Mouse (Mus musculus) ES-Bruce4 (cell line): ENCODE measurements around the gene Slc38a7. TPM values are rescaled to one million over a fixed set of nuclear protein-coding genes. Genes with fewer than 3 reads are reported as not detected.
A peak's percentile ranks its signal among the peaks of the same experiment; 100 is the strongest.

Experiments
- H3K27ac ChIP-seq: 2 replicates; pipeline ENCODE4 v1.5.1; 2012; ENCODE audit warnings: low read length, inconsistent platforms; ENCODE audit not compliant: insufficient read depth
- H3K27me3 ChIP-seq: 2 replicates; pipeline ENCODE4 v1.6.1; 2012; ENCODE audit warnings: mild to moderate bottlenecking, low read length, inconsistent platforms; ENCODE audit not compliant: control insufficient read depth, poor library complexity, insufficient read depth, severe bottlenecking
- H3K36me3 ChIP-seq: 2 replicates; pipeline ENCODE4 v1.6.1; 2012; ENCODE audit warnings: inconsistent platforms, mild to moderate bottlenecking, low read length, moderate library complexity; ENCODE audit not compliant: control insufficient read depth, poor library complexity, insufficient read depth, severe bottlenecking
- H3K4me1 ChIP-seq: one replicate; pipeline ENCODE4 v1.8.1; 2011; ENCODE audit warnings: low read length; ENCODE audit not compliant: control insufficient read depth, insufficient read depth
- H3K4me3 ChIP-seq: 2 replicates; pipeline ENCODE4 v1.5.1; 2011; ENCODE audit warnings: low read depth, mild to moderate bottlenecking, low read length
- H3K9ac ChIP-seq: 2 replicates; pipeline ENCODE4 v1.6.1; 2012; ENCODE audit warnings: low read depth, mild to moderate bottlenecking, inconsistent platforms; ENCODE audit not compliant: poor library complexity, severe bottlenecking
- H3K9me3 ChIP-seq: replicated peaks from 2 replicates; pipeline ENCODE4 v1.6.1; 2012; ENCODE audit warnings: mild to moderate bottlenecking, low read length, inconsistent platforms; ENCODE audit not compliant: control insufficient read depth, poor library complexity, insufficient read depth, severe bottlenecking
- CTCF ChIP-seq: IDR thresholded peaks from one replicate; pipeline ENCODE4 v1.8.1; 2011; ENCODE audit warnings: low read depth, low read length
- EP300 ChIP-seq: IDR thresholded peaks from 2 replicates; pipeline ENCODE4 v1.6.1; 2011; ENCODE audit warnings: low read depth, low read length; ENCODE audit not compliant: insufficient read depth
- POLR2A ChIP-seq: IDR thresholded peaks from one replicate; pipeline ENCODE4 v1.8.1; 2011; ENCODE audit warnings: low read length; ENCODE audit not compliant: insufficient read depth
- polyA plus RNA-seq: library from polyadenylated mRNA; stranded (reverse); fragments of >200 nt; gene quantifications from 2 replicates; pipeline ENCODE4 v1.2.4, GENCODE M21; 2011; ENCODE audit warnings: low read depth; ENCODE audit not compliant: missing spikeins, insufficient read depth, insufficient read length

The Slc38a7 gene
- polyA plus RNA-seq, 1 experiment = 21.6 TPM

DNA sequence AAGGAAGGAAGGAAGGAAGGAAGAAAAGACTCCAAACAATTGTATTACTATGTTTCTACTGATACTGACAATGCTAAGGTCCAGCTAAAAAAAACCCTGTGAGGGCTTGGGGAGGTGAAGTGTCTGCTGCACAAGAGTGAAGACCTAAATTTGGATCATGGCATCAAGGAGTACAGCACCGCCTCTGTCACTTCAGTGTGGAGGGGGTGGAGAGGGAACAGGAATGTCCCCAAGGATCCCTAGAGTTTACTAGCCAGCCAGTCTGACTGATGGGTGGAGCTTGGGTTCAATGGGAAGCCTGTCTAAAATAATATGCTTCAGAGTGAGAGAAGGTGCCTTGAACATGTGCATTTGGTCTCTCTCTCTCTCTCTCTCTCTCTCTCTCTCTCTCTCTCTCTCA lies 35.1 kb downstream of the Slc38a7 start:
- peaks cover 13% of the 10 kb centered on the region for H3K4me1 ChIP-seq
- TF ChIP-seq CTCF = no peak
- no peak for TF ChIP-seq POLR2A
- H3K36me3 ChIP-seq = no peaks in the 10 kb centered on the region
- no peaks in the 10 kb centered on the region for H3K27me3 ChIP-seq
- H3K27ac ChIP-seq = peak overlapping the region; percentile 87
- H3K4me3 ChIP-seq = no peak overlapping the region
- H3K9ac ChIP-seq = no peak overlapping the region
- H3K9me3 ChIP-seq = no peaks in the 10 kb centered on the region

DNA sequence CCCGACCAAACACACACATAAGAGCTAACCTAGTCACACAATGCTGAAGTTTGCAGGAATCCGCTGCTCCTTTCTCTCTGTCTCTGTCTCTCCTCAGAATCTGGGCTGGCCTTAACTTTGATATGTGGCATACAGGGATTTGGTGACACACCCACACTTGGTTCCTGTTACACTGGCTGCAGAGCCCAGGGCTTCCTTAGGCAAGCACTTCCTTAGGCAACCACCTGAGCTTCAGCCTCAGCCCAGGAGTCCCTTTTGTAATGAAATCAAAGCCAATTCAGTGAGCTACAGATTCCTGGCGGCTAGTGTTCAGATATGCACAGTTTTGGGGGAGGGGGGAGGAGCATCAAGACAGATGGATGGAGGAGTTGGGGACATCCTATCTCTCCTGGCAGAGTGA lies 35.7 kb downstream of the Slc38a7 start:
- Histone ChIP-seq H3K9me3 (no peaks in the 10 kb centered on the region), H3K27me3 (no peaks in the 10 kb centered on the region), H3K9ac (no peak overlapping the region), H3K4me1 (peaks cover 13% of the 10 kb centered on the region), H3K27ac (peak overlapping the region; percentile 87), H3K4me3 (no peak overlapping the region), H3K36me3 (no peaks in the 10 kb centered on the region)
- TF ChIP-seq EP300 = peak; percentile 84
- TF ChIP-seq POLR2A = no peak
- TF ChIP-seq CTCF = no peak

DNA sequence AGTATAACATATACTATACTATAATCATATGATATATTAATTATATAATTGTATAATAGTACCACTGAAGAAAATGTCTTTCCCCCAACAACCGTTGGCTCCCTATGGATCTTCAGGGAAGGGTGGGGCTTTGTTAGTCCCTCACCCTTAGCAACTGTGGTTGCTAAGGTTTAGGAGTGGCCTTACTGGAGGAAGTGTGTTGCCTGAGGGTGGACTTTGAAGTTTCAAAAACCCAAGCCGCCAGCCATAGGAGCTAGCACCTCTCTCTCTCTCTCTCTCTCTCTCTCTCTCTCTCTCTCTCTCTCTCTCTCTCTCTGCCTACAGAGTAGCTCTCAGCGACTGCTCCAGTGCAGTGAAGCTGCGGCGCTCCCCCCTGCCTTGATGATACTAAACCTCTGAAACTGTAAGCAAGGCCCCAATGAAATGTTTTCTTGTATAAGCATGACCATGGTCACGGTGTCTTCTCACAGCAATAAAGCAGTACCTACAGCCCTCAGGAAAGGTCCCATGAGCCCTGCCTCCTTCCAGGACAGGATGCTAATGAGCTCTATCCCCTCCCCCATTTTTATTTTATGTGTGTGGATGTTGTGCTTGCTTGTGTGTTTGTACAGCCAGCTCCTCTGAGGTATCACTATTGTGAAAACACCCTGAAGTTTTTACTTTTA lies 37.2 kb downstream of the Slc38a7 start:
- peak overlapping the region; percentile 27; the same call in 1 of the 2 replicates for H3K4me3 ChIP-seq
- H3K27ac ChIP-seq = peak overlapping the region; percentile 81
- no peaks in the 10 kb centered on the region for H3K36me3 ChIP-seq
- H3K27me3 ChIP-seq = no peaks in the 10 kb centered on the region
- H3K4me1 ChIP-seq = peaks cover 13% of the 10 kb centered on the region
- TF ChIP-seq EP300 = no peak
- no peak overlapping the region for H3K9ac ChIP-seq
- H3K9me3 ChIP-seq = no peaks in the 10 kb centered on the region

DNA sequence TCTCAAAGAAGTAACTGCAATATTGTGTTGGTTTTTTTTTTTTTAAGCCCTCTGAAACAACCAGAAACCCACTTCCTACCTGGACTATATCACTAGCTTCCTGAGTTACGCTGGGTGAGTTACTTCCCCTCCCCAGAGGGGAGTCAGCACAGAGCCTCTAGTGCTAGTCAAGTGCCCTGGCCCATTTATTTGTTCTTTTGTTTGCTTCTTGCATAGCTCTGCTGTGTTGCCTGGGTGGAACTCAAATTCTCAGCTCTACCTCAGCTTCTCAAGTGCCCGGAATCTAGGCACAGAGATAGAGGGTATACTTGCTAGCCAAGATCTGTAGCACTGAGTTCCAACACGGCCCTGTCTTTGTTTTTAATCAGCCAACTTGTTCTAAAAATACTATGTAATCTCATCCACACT lies 43.2 kb downstream of the Slc38a7 start:
- no peaks in the 10 kb centered on the region for H3K4me1 ChIP-seq
- no peaks in the 10 kb centered on the region for H3K9me3 ChIP-seq
- H3K27ac ChIP-seq = no peak overlapping the region
- no peak for TF ChIP-seq CTCF
- no peak for TF ChIP-seq POLR2A
- no peak for TF ChIP-seq EP300
- H3K36me3 ChIP-seq = peaks cover 3% of the 10 kb centered on the region; the same call in 1 of the 2 replicates
- H3K27me3 ChIP-seq = no peaks in the 10 kb centered on the region
- H3K9ac ChIP-seq = no peak overlapping the region
- no peak overlapping the region for H3K4me3 ChIP-seq

DNA sequence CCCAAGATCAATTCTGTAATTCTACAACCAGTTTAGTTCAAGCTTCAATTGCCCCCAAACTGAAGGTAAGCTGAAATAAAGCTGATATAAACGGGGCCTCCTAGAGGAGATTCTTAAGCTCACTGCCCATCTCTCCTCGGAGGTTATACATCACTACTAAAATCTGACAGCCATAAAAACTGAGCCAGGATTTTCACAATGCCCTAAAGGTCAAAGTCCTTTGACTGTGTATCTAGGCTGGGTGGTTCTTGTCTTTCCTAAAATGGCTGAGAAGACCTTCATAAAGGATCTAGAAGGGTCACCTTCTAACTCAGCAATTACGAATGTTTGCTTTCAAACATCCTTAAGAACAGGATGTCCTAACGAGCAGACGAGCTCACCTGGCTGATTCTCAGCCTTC lies 44.2 kb downstream of the Slc38a7 start:
- no peak overlapping the region for H3K27ac ChIP-seq
- H3K36me3 ChIP-seq = peaks cover 11% of the 10 kb centered on the region
- TF ChIP-seq EP300 = no peak
- no peak for TF ChIP-seq POLR2A
- no peak for TF ChIP-seq CTCF

DNA sequence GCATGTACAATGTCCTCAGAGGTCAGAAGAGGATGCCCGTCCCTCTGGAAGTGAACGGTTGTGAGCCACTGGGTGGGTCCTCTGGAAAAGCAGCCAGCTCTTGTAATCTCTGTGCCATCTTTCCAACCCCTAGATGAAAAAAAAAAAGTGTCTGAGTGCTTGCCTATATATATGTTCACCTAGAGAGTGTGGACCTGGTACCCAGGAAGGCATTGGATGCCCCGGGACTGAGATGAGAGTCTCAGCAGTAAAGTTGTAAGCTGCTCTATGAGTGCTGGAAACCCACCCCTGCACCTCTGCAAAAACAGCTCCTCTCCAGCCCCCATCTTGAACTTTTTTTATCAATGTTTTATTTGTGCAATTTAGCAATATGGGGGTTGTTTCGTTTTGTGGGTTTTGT lies 44.7 kb downstream of the Slc38a7 start:
- no peak overlapping the region for H3K9ac ChIP-seq
- H3K4me1 ChIP-seq = no peaks in the 10 kb centered on the region
- no peak overlapping the region for H3K27ac ChIP-seq
- H3K4me3 ChIP-seq = no peak overlapping the region
- TF ChIP-seq CTCF (no peak), POLR2A (no peak), EP300 (no peak)
- peaks cover 14% of the 10 kb centered on the region for H3K36me3 ChIP-seq
- no peaks in the 10 kb centered on the region for H3K9me3 ChIP-seq
- no peaks in the 10 kb centered on the region for H3K27me3 ChIP-seq

More for the DNA sequence above, 44.2 kb downstream of the Slc38a7 start:
- Histone ChIP-seq H3K27me3 (no peaks in the 10 kb centered on the region), H3K9me3 (no peaks in the 10 kb centered on the region), H3K9ac (no peak overlapping the region), H3K4me1 (no peaks in the 10 kb centered on the region), H3K4me3 (no peak overlapping the region)
